Mouse (Mus musculus) adrenal gland, adult 2 months (tissue): ENCODE data around the gene Tada3. TPM values are rescaled to one million over a fixed set of nuclear protein-coding genes. Genes with fewer than 3 reads are reported as not detected.
"Not testable (repeated sequence)": the region's sequence is repeated elsewhere in the genome, so short reads cannot be mapped to it uniquely, and the experiment has no call there.

Source experiments
- DNase-seq: peaks from one replicate; pipeline ENCODE4 v3.0.0; 2021
- microRNA-seq, 2 experiments: library from miRNA; unstranded; fragments of <30 nt; microRNA quantifications; one replicate each; pipeline ENCODE4 v1.2.0; 2021
- polyA plus RNA-seq: library from polyadenylated mRNA; depleted of rRNA; stranded (reverse); fragments of >200 nt; gene quantifications from 2 replicates; pipeline ENCODE4 v1.2.3, GENCODE M21; 2012; rRNA removed
- total RNA-seq, 2 experiments: library from RNA; stranded (reverse); gene quantifications; 2 replicates each; pipeline ENCODE4 v1.2.3; 2021

The Tada3 gene
- total and polyA plus RNA-seq, 3 experiments = 34.5 to 47.0 (median 35.1) TPM

DNA sequence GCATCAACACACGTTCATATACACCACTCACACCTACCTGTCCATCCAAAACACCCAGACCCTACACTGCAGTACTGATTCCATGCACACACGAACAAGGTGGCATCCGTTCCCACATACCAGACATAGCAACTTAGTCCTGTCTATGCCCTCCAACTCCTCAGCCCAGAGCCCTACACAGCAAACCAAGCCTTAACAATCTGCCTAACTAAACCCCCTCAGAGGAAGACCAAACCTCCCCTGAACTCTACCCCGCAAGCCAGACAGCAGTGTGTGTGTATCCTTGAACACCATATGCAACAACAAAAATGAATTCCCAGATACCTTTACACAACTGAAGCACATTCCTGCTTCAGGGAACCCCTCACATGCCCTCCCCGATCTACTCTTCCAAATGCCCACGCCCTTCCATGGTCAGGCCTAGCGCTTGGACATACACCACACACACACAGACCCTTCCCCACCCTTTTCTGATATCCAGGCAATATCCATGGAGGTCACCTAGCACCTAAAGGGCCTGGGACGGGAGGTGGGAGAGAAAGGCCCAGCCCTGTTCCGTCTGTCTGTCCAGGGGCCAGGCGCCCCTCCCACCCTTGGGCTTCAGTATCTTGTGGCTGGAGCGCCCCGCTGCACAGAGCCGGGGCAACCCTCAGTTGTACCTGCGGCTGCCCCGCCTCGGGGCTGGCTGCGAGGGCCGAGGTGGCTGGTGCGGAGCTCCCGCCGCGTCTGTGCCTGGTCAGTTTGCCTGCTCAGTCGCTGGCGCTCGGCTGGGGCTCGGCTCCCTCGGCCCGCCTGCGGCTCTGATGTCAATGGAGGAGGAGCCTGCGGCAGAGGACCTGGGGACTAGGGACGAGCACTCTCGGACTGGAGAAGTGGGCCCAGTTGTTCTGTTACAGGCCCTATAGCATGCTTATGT lies 34.2 kb downstream of the Tada3 start, which contains the start of gene Camk1:
TSS of gene Camk1 (minus strand) at position 808 of the 916 bp plus-strand sequence.
- peak; percentile 93 for DNase-seq

DNA sequence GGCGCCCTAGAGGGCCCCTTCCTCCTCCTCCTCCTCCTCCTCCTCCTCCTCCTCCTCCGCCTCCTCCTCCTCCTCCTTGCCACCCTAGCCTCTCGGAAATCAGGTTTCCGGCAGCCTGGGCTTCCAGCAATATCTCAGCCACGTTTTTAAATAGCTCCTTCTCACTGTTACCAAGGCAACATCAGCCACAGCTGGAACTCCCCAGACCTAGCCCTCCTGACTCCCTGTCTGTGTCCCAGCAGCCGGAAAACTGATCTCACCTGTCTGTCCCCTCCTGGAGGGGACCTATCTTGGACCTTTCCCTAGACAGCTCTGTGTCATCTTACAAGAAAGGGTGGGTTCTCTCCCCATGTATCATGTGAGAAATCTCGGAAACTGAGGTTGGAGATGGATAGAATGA lies 35.4 kb downstream of the Tada3 start:
- no peak for DNase-seq

DNA sequence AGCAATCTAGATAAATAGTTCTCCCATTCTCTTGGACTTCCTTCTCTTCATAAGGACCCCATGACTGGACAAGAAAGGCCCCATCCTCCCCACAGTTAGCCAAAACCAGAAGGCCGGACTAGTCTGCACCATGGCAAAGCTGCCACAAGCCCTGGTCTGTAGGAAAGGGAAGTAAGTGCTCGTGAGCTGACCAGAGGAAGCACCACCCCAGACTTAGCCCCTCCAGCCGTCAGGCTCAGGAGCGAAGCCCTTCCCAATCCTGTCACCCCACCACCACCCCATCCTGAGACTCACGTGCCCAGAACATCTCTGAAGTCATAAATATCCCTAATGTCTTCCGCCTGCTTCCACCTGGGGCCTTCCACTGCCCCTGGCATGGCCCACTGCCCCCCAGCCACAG lies 36.1 kb downstream of the Tada3 start:
- no peak for DNase-seq

DNA sequence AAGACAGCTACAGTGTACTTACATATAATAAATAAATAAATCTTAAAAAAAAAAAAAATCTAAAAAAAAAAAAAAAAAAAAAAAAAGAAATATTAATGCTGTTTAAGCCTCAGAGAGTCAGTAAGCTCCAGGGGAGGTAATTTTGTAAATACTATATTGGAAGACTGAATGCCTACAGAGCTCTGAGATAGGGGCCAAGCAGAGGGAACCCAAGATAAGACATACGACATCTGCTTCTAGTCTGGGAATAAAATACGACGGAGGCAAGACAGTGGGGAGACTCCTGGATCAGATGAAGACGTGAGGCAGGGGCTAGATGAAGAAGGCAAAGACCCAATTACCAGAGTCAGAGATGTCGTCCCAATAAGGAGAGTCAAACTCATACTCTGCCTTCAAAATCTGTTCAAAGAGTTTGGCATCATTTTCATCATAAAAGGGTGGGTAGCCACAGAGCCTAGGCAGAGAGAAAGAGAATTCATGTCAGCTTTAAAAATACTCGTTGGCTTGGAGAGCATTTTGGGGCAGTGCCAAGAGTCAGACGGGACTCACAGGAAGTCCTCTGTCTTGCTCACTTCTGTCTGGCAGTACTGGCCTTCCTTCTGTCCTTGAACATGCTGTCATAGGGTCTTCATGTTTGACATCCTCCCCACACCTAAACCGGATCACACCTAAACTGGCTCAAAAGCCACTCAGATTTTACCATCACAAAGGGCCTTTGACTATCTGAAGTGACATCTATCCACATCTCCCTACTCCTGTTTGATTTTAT lies 40.6 kb downstream of the Tada3 start:
- DNase-seq = peak; percentile 70

DNA sequence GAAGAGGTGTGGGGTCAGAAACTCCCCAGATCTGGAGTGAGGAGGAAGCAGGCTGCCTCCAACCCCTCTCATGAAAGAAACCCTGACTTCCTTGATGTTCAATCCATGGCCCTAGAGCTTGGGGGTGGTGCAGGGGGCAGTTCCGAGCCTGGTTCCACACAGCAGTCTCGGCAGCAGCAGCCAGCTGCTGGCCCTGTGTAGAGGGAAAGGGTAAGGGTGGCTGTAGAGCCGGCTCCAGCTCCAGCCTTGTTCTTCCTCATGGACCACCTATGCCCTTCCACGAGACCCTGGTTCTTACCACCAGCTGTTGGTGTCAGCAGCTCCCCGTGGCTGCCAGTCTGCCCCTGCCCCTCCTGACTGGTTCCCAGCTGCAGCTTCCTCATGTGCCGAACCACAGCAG lies 43.5 kb downstream of the Tada3 start:
- no peak for DNase-seq

DNA sequence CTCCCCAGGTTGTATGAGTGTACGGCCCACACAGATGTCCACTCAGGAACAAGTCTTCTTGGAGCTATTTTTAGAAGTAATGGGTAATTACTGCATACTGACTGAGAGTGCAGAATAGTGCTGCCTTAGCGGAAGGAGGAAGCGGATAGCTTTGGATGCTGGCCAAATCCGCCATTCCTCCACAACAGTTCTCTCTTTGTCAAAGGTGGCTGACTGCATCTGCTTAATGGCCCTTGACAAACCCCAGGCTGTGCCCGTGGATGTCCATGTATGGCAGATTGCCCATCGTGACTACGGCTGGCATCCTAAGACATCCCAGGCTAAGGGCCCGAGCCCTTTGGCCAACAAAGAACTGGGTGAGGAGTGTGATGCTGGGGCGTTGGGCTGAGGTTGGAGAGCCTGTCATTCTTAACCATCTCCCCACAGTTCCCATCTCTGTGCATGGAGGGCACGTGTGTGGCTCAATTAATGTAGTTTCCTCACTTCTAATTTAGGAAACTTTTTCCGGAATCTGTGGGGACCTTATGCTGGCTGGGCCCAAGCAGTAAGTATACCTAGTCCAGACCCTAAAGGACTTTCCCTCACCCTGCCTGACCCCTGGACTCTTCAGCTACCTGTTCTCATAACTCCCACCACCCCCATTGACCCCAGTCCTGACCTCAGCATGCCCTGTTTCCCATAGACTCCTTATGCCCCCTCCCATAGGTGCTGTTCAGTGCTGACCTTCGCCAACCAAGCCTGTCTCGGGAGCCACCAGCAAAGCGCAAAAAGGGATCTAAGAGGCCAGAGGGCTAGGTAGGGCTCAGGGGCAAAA lies 44.3 kb downstream of the Tada3 start:
- DNase-seq = no peak

DNA sequence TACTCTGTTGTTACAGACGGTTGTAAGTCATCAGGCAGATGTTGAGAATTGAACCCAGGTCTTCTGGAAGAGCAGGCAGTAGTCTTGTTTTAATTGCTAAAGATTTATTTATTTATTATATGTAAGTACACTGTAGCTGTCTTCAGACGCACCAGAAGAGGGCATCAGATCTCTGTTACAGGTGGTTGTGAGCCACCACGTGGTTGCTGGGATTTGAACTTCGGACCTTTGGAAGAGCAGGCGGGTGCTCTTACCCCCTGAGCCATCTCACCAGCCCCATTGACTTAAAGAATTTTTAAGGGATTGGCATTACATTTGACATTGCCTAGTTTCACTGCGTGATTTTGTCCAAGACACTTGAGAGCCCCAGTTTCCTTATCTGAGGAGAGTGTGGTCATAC lies 44.9 kb downstream of the Tada3 start:
- DNase-seq = not testable (repeated sequence)

DNA sequence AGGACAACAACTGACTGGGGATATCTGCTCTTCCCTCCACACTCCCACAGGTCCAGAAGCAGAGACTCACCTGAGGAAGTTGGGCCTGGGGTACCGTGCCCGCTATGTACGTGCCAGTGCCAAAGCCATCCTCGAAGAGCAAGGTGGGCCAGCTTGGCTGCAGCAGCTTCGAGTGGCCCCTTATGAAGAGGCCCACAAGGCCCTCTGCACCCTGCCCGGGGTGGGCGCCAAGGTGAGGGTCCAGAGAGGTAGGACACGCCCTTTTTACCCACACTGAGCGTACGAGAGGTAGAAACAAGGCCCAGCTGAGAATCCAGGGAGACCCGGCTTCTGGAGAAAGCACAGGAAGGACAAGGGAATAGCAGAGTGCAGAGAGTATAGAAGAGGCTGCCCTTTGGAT lies 46.0 kb downstream of the Tada3 start:
- DNase-seq = no peak

DNA sequence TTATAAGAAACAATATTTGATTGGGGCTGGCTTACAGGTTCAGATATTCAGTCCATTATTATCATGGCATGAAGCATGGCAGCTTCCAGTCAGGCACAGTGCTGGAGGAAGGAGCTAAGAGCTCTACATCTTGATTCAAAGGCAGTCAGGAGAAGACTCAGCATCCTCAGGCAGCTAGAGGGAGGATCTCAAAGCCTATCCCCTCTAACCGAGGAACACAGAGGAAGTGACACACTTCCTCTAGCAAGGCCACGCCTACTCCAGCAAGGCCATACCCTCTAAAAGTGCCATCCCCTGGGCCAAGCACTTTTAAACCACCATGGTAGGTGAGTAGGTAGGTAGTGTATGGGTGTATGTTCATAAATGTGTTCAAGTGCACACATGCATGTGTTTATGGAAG lies 47.1 kb downstream of the Tada3 start:
- DNase-seq = no peak

DNA sequence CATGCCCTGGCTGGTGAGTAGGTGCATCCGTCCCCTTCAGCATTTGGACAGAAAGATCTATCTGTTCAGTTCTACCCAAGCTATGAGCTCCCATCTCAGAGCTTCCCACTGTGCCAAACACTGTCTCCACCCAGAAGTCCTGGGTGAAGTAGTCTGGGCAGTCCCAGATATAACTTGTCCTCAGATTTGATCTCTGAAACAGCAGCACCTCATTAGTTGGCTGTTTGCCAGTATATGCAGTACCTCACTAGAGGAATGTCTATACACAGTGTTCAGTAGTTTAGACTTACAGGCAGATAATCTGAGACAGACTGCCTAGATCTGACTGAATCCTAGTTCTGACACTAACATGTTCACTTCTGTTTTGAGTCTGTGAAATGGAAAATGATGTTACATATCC lies 48.3 kb downstream of the Tada3 start:
- no peak for DNase-seq

DNA sequence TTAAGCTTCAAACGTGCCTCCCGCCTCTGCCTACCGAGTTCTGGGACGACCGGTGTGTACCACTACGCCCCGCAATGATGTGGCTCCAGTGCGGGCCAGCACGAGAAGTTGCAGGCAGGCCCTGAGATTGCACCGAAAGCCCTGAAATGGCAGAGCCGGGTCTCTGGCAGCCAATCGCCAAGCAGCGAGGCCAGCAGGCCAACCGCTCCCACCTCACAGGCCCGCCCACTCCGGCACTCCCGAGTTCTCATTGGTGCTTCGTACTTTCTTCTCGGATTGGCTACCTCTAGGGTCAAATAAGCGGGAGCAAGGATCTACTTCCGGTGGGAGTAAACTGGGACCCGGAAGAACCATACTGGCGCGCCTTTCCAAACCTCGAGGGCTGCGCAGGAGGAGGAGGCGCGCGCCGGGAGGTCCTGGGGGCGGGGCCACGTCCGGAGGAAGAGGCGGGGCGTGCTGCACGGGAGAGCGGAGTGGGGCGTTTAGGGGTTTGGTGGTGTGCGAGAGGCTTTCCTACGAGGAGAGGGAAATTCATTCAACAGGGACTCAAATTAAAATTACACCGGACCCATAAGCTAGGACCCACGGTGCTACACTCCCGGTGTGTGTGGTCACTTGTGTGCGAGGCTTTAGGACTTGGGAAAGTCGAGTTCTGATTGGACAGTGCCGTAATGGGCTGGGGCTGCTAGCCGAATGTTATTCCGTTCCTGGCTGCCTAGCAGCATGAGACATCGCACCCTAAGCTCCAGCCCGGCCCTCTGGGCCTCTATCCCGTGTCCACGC lies 51.0 kb downstream of the Tada3 start, which contains the start of gene Ogg1:
TSS of gene Ogg1 (plus strand) at position 440 of the 783 bp plus-strand sequence.
- peak; percentile 99 for DNase-seq

Small RNAs within 50 kb of the gene (microRNA-seq; reads per million reads assigned to microRNA genes)
- 0 reads per million in 2 experiments for gene Gm24387

Other genes starting within 250 kb of the Tada3 start
- gene Lhfpl4, start 182.5 kb downstream of the Tada3 start, total RNA-seq = 1 to 10 TPM; 2.3 to 5.4 TPM
- gene Lhfpl4, start 182.5 kb downstream of the Tada3 start, polyA plus RNA-seq = 3.8 and 5.5 TPM in 2 replicates
- 10 to 100 TPM; 14.8 to 23.8 TPM for gene Mtmr14, start 140.0 kb downstream of the Tada3 start, total RNA-seq
- gene Mtmr14, start 140.0 kb downstream of the Tada3 start, polyA plus RNA-seq = 46.7 and 47.1 TPM in 2 replicates
- 1 to 10 TPM; 2.8 to 3.4 TPM for gene Cpne9, start 95.6 kb downstream of the Tada3 start, total RNA-seq
- gene Cpne9, start 95.6 kb downstream of the Tada3 start, polyA plus RNA-seq = 2.2 and 7.4 TPM in 2 replicates
- gene Brpf1, start 70.7 kb downstream of the Tada3 start, total RNA-seq = 10 to 100 TPM; 23.8 to 24.2 TPM
- gene Brpf1, start 70.7 kb downstream of the Tada3 start, polyA plus RNA-seq = 14.3 and 15.1 TPM in 2 replicates
- gene Ogg1, start 50.9 kb downstream of the Tada3 start, total RNA-seq = 10 to 100 TPM; 10.5 to 16.4 TPM
- 22.0 and 22.3 TPM in 2 replicates for gene Ogg1, start 50.9 kb downstream of the Tada3 start, polyA plus RNA-seq
- 10 to 100 TPM; 49.0 to 58.3 TPM for gene Camk1, start 33.9 kb downstream of the Tada3 start, total RNA-seq
- 56.7 and 69.9 TPM in 2 replicates for gene Camk1, start 33.9 kb downstream of the Tada3 start, polyA plus RNA-seq
- gene Arpc4, start 232 bp upstream of the Tada3 start, total RNA-seq = 100 to 1,000 TPM; 175 to 211 TPM
- 61.0 and 62.3 TPM in 2 replicates for gene Arpc4, start 232 bp upstream of the Tada3 start, polyA plus RNA-seq
- gene Ttll3, start 11.4 kb upstream of the Tada3 start, total RNA-seq = 1 to 10 TPM; 2.1 to 3.5 TPM
- 5.8 and 7.0 TPM in 2 replicates for gene Ttll3, start 11.4 kb upstream of the Tada3 start, polyA plus RNA-seq
- 1 to 10 TPM; 9.1 to 9.2 TPM for gene Rpusd3, start 41.5 kb upstream of the Tada3 start, total RNA-seq
- 65.5 and 102 TPM in 2 replicates for gene Rpusd3, start 41.5 kb upstream of the Tada3 start, polyA plus RNA-seq
- 100 to 1,000 TPM; 354 to 980 TPM for gene Cidec, start 57.9 kb upstream of the Tada3 start, total RNA-seq
- 514 and 896 TPM in 2 replicates for gene Cidec, start 57.9 kb upstream of the Tada3 start, polyA plus RNA-seq
- gene Jagn1, start 64.7 kb upstream of the Tada3 start, total RNA-seq = 10 to 100 TPM; 50.5 TPM
- gene Jagn1, start 64.7 kb upstream of the Tada3 start, polyA plus RNA-seq = 49.5 and 64.3 TPM in 2 replicates
- 1 to 10 TPM; 1.1 to 1.9 TPM for gene Il17re, start 80.6 kb upstream of the Tada3 start, total RNA-seq
- 4.0 TPM in 2 replicates for gene Il17re, start 80.6 kb upstream of the Tada3 start, polyA plus RNA-seq
- gene Il17rc, start 93.5 kb upstream of the Tada3 start, total RNA-seq = 10 to 100 TPM; 17.0 to 22.0 TPM
- gene Il17rc, start 93.5 kb upstream of the Tada3 start, polyA plus RNA-seq = 90.8 and 103 TPM in 2 replicates
- 10 to 100 TPM; 44.7 to 58.5 TPM for gene Creld1, start 105.4 kb upstream of the Tada3 start, total RNA-seq
- gene Creld1, start 105.4 kb upstream of the Tada3 start, polyA plus RNA-seq = 30.0 and 31.1 TPM in 2 replicates
- under 1 TPM; 0.09 to 0.21 TPM for gene Prrt3, start 124.0 kb upstream of the Tada3 start, total RNA-seq
- gene Prrt3, start 124.0 kb upstream of the Tada3 start, polyA plus RNA-seq = 0.32 and 0.33 TPM in 2 replicates
- 100 to 1,000 TPM in 1 of 2 experiments, 10 to 100 TPM in 1; 99.9 to 116 TPM for gene Emc3, start 153.8 kb upstream of the Tada3 start, total RNA-seq
- 44.9 and 53.6 TPM in 2 replicates for gene Emc3, start 153.8 kb upstream of the Tada3 start, polyA plus RNA-seq
- gene Fancd2, start 153.8 kb upstream of the Tada3 start, total RNA-seq = under 1 TPM; 0.41 to 0.72 TPM
- 0.17 and 1.2 TPM in 2 replicates for gene Fancd2, start 153.8 kb upstream of the Tada3 start, polyA plus RNA-seq
- under 1 TPM in 1 of 2 experiments, not detected in 1; 0.21 TPM for gene Fancd2os, start 222.8 kb upstream of the Tada3 start, total RNA-seq
- 0.15 TPM in 1 of 2 replicates, not detected in the other for gene Fancd2os, start 222.8 kb upstream of the Tada3 start, polyA plus RNA-seq
- gene Brk1, start 226.9 kb upstream of the Tada3 start, total RNA-seq = 100 to 1,000 TPM; 181 to 201 TPM
- gene Brk1, start 226.9 kb upstream of the Tada3 start, polyA plus RNA-seq = 113 and 167 TPM in 2 replicates
- 10 to 100 TPM; 22.5 to 26.3 TPM for gene Vhl, start 246.1 kb upstream of the Tada3 start, total RNA-seq
- 16.8 and 21.4 TPM in 2 replicates for gene Vhl, start 246.1 kb upstream of the Tada3 start, polyA plus RNA-seq